Mouse (Mus musculus): ENCODE results near the gene Gm49661.

- TF ChIP-seq E2F4 (IDR thresholded peaks at IDR 0.05; ENCODE audit: insufficient replicate concordance, low read depth, low read length) (no peak), EP300 (IDR thresholded peaks at IDR 0.05; ENCODE audit: low read length) (no peak)
Measured at GRCm38 (mm10) chr8:84969241-84970134, at the start of gene Gm49661, which contains the start of the genes Prdx2 and Rnaseh2a.
